Mouse (Mus musculus) adipocyte (in vitro differentiated cells): ENCODE measurements around the gene Abca7.
"Not testable (repeated sequence)": the region's sequence is repeated elsewhere in the genome, so short reads cannot be mapped to it uniquely, and the experiment has no call there.

Experiments used
- DNase-seq: peaks from one replicate; pipeline ENCODE4 v3.0.0-alpha.2; 2016; ENCODE audit warnings: low spot score

Gene Abca7

GRCm38 (mm10) chr10:80045766-80046165 lies 49.5 kb downstream of the Abca7 start:
- DNase-seq: no peak

GRCm38 (mm10) chr10:80047041-80047565 lies 50.8 kb downstream of the Abca7 start, which contains the start of gene Gpx4:
TSS of gene Gpx4 (plus strand) at chr10:80047166.
- no peak for DNase-seq

GRCm38 (mm10) chr10:80048396-80048795 lies 52.1 kb downstream of the Abca7 start:
- no peak for DNase-seq

- no peak for DNase-seq
Observed at GRCm38 (mm10) chr10:80048834-80049233, 52.5 kb downstream of the Abca7 start.

- DNase-seq: peak; percentile 63
Observed at GRCm38 (mm10) chr10:80050244-80050643, 54.0 kb downstream of the Abca7 start.

GRCm38 (mm10) chr10:80050885-80051617 lies 54.8 kb downstream of the Abca7 start:
- no peak for DNase-seq

GRCm38 (mm10) chr10:80051618-80052373 lies 55.5 kb downstream of the Abca7 start:
- peak; percentile 81 for DNase-seq

GRCm38 (mm10) chr10:80052374-80052764 lies 56.1 kb downstream of the Abca7 start:
- DNase-seq: peak; percentile 48

GRCm38 (mm10) chr10:80053259-80053780 lies 57.0 kb downstream of the Abca7 start:
- DNase-seq: peak; percentile 99

GRCm38 (mm10) chr10:80053831-80054815 lies 57.8 kb downstream of the Abca7 start:
- DNase-seq: peak; percentile 71

- DNase-seq: not testable (repeated sequence)
Observed at GRCm38 (mm10) chr10:80054911-80055310, 58.6 kb downstream of the Abca7 start.

GRCm38 (mm10) chr10:80055364-80055763 lies 59.1 kb downstream of the Abca7 start:
- no peak for DNase-seq

GRCm38 (mm10) chr10:80055891-80056290 lies 59.6 kb downstream of the Abca7 start:
- no peak for DNase-seq

GRCm38 (mm10) chr10:80056506-80056905 lies 60.2 kb downstream of the Abca7 start:
- no peak for DNase-seq

- no peak for DNase-seq
Observed at GRCm38 (mm10) chr10:80056976-80057682, 60.8 kb downstream of the Abca7 start.

- no peak for DNase-seq
Observed at GRCm38 (mm10) chr10:80057683-80058326, 61.5 kb downstream of the Abca7 start.

GRCm38 (mm10) chr10:80063104-80063503 lies 66.8 kb downstream of the Abca7 start:
- no peak for DNase-seq

GRCm38 (mm10) chr10:80063877-80064650 lies 67.8 kb downstream of the Abca7 start:
- no peak for DNase-seq
